Mouse (Mus musculus) hindbrain, embryonic 11.5 days (tissue): ENCODE results near the gene Mdp1. TPM values are rescaled to one million over a fixed set of nuclear protein-coding genes. Genes with fewer than 3 reads are reported as not detected.

Experiments used
- ATAC-seq: fragments of 200-750 bp; cut with Nextera tagmentation; 2 replicates; pipeline ENCODE4 v1.8.0; 2017; ENCODE audit warnings: mild to moderate bottlenecking, moderate TSS enrichment, moderate library complexity; ENCODE audit not compliant: low FRiP score
- DNase-seq: peaks from one replicate; pipeline ENCODE4 v3.0.0-alpha.2; 2015; ENCODE audit warnings: low spot score
- H3K27ac ChIP-seq: fragments of 300-500 bp; sonication (generic); 2 replicates; pipeline ENCODE4 v1.5.1; 2014; ENCODE audit warnings: mild to moderate bottlenecking, low read depth, low read length
- H3K27me3 ChIP-seq: fragments of 300-500 bp; sonication (generic); 2 replicates; pipeline ENCODE4 v1.6.1; 2014; ENCODE audit warnings: mild to moderate bottlenecking, low read length, moderate library complexity, mixed read lengths; ENCODE audit not compliant: control insufficient read depth, insufficient read depth
- H3K36me3 ChIP-seq: fragments of 300-500 bp; sonication (generic); 2 replicates; pipeline ENCODE4 v1.6.1; 2014; ENCODE audit warnings: mild to moderate bottlenecking, low read length, moderate library complexity, mixed read lengths; ENCODE audit not compliant: control insufficient read depth, insufficient read depth
- H3K4me1 ChIP-seq: fragments of 300-500 bp; sonication (generic); replicated peaks from 2 replicates; pipeline ENCODE4 v1.6.1; 2014; ENCODE audit warnings: low read length, mixed read lengths; ENCODE audit not compliant: control insufficient read depth, insufficient read depth
- H3K4me2 ChIP-seq: fragments of 300-500 bp; sonication (generic); replicated peaks from 2 replicates; pipeline ENCODE4 v1.6.1; 2014; ENCODE audit warnings: mild to moderate bottlenecking, low read depth, low read length
- H3K4me3 ChIP-seq: fragments of 300-500 bp; sonication (generic); 2 replicates; pipeline ENCODE4 v1.5.1; 2014; ENCODE audit warnings: low read depth, low read length
- H3K9ac ChIP-seq: fragments of 300-500 bp; sonication (generic); 2 replicates; pipeline ENCODE4 v1.6.1; 2014; ENCODE audit warnings: low read depth, low read length
- H3K9me3 ChIP-seq: fragments of 300-500 bp; sonication (generic); 2 replicates; pipeline ENCODE4 v1.6.1; 2016; ENCODE audit warnings: low read length; ENCODE audit not compliant: control insufficient read depth
- WGBS: fragments of 180-500 bp; shearing (Covaris S2); extraction: QIAGEN DNeasy Blood & Tissue Kit; methylation state at CpG from one replicate; pipeline ENCODE4 v1.1.7; 2014; 5-methylcytosine and 5-hydroxymethylcytosine counted together
- polyA plus RNA-seq: library from polyadenylated mRNA; unstranded; fragments of >200 nt; fragmentation: Nextera tagmentation; extraction: Ambion mirVana; gene quantifications from 2 replicates; pipeline ENCODE4 v1.2.1, GENCODE M21; 2014

Gene Mdp1
- polyA plus RNA-seq, 1 experiment from 2014 or later: 70.2 TPM

GRCm38 (mm10) chr14:55681160-55682117 lies 21.1 kb upstream of the Mdp1 start, which contains the start of gene Tinf2:
Tinf2 (minus strand) TSS chr14:55681820.
- Histone ChIP-seq H3K9me3 (no peaks in the 10 kb centered on the region), H3K4me2 (peak within 1 kb of the TSS; percentile 74), H3K27me3 (no peaks in the 10 kb centered on the region), H3K27ac (no peak within 1 kb of the TSS), H3K36me3 (peaks cover 3% of the 10 kb centered on the region; the same call in 1 of the 2 replicates), H3K9ac (peak within 1 kb of the TSS; percentile 71), H3K4me3 (peak within 1 kb of the TSS; percentile 74), H3K4me1 (no peaks in the 10 kb centered on the region)
- WGBS: under 1% methylated on average over 66 of the region's 66 CpGs
- DNase-seq: peak; percentile 98
- ATAC-seq: peak; percentile 99

GRCm38 (mm10) chr14:55677615-55678014 lies 17.3 kb upstream of the Mdp1 start:
- no peaks in the 10 kb centered on the region for H3K27me3 ChIP-seq
- H3K36me3 ChIP-seq: peaks cover 3% of the 10 kb centered on the region; the same call in 1 of the 2 replicates
- WGBS: 85% methylated on average over 4 of the region's 4 CpGs
- H3K9ac ChIP-seq: no peak overlapping the region
- H3K9me3 ChIP-seq: no peaks in the 10 kb centered on the region
- H3K4me3 ChIP-seq: no peak overlapping the region
- DNase-seq (no peak), ATAC-seq (no peak)
- no peaks in the 10 kb centered on the region for H3K4me1 ChIP-seq
- no peak overlapping the region for H3K4me2 ChIP-seq
- no peak overlapping the region for H3K27ac ChIP-seq

GRCm38 (mm10) chr14:55672741-55673060 lies 12.4 kb upstream of the Mdp1 start:
- DNase-seq: no peak
- Histone ChIP-seq H3K9ac (peak overlapping the region; percentile 71), H3K27me3 (no peaks in the 10 kb centered on the region), H3K4me3 (peak overlapping the region; percentile 75), H3K4me2 (peak overlapping the region; percentile 90), H3K36me3 (peaks cover 3% of the 10 kb centered on the region; the same call in 1 of the 2 replicates), H3K27ac (no peak overlapping the region), H3K4me1 (peaks cover 6% of the 10 kb centered on the region; the same call in 1 of the 2 replicates), H3K9me3 (no peaks in the 10 kb centered on the region)
- no peak for ATAC-seq
- WGBS: 82% methylated on average over 7 of the region's 7 CpGs

GRCm38 (mm10) chr14:55671833-55672740 lies 11.8 kb upstream of the Mdp1 start, which contains the start of the genes Gmpr2 and Nedd8:
Gmpr2 (plus strand) TSS chr14:55671941.
Nedd8 (minus strand) TSS chr14:55672124.
- under 1% methylated on average over 38 of the region's 38 CpGs for WGBS
- H3K27ac ChIP-seq: peak within 1 kb of the TSS; percentile 82
- H3K36me3 ChIP-seq: peaks cover 3% of the 10 kb centered on the region; the same call in 1 of the 2 replicates
- H3K4me2 ChIP-seq: peak within 1 kb of the TSS; percentile 90
- no peaks in the 10 kb centered on the region for H3K9me3 ChIP-seq
- ATAC-seq (peak; percentile 98), DNase-seq (peak; percentile 87)
- peaks cover 6% of the 10 kb centered on the region; the same call in 1 of the 2 replicates for H3K4me1 ChIP-seq
- peak within 1 kb of the TSS; percentile 75 for H3K4me3 ChIP-seq
- peak within 1 kb of the TSS; percentile 71 for H3K9ac ChIP-seq
- H3K27me3 ChIP-seq: no peaks in the 10 kb centered on the region

GRCm38 (mm10) chr14:55671486-55671832 lies 11.2 kb upstream of the Mdp1 start:
- Histone ChIP-seq H3K36me3 (no peaks in the 10 kb centered on the region), H3K4me2 (peak overlapping the region; percentile 90), H3K9ac (peak overlapping the region; percentile 71), H3K9me3 (no peaks in the 10 kb centered on the region), H3K27me3 (no peaks in the 10 kb centered on the region), H3K27ac (peak overlapping the region; percentile 82), H3K4me3 (peak overlapping the region; percentile 75), H3K4me1 (peaks cover 6% of the 10 kb centered on the region; the same call in 1 of the 2 replicates)
- ATAC-seq (peak; percentile 74), DNase-seq (no peak)
- under 1% methylated on average over 12 of the region's 12 CpGs for WGBS

- Histone ChIP-seq H3K9me3 (no peaks in the 10 kb centered on the region), H3K4me2 (no peak overlapping the region), H3K27ac (0 out of 2 replicates have a peak overlapping the region, but pooled peaks have one; percentile 6), H3K36me3 (no peaks in the 10 kb centered on the region; the same call in 1 of the 2 replicates), H3K9ac (no peak overlapping the region), H3K27me3 (no peaks in the 10 kb centered on the region), H3K4me1 (no peaks in the 10 kb centered on the region), H3K4me3 (peak overlapping the region; percentile 37; the same call in 1 of the 2 replicates)
- DNase-seq (no peak), ATAC-seq (peak; percentile 36)
- 50% methylated on average over 2 of the region's 2 CpGs for WGBS
These were observed 328 bp upstream of the Mdp1 start for GRCm38 (mm10) chr14:55660636-55661035.

- Histone ChIP-seq H3K9me3 (no peaks in the 10 kb centered on the region), H3K4me3 (no peak overlapping the region), H3K4me1 (no peaks in the 10 kb centered on the region), H3K27me3 (no peaks in the 10 kb centered on the region), H3K9ac (no peak overlapping the region), H3K36me3 (no peaks in the 10 kb centered on the region; the same call in 1 of the 2 replicates), H3K4me2 (no peak overlapping the region), H3K27ac (no peak overlapping the region)
- no peak for ATAC-seq
- no peak for DNase-seq
- 89% methylated on average over 5 of the region's 5 CpGs for WGBS
These were observed 2.3 kb downstream of the Mdp1 start for GRCm38 (mm10) chr14:55658011-55658410.

- Histone ChIP-seq H3K4me2 (no peak overlapping the region), H3K9ac (no peak overlapping the region), H3K36me3 (no peaks in the 10 kb centered on the region; the same call in 1 of the 2 replicates), H3K9me3 (no peaks in the 10 kb centered on the region), H3K27me3 (no peaks in the 10 kb centered on the region), H3K4me3 (no peak overlapping the region), H3K4me1 (no peaks in the 10 kb centered on the region), H3K27ac (no peak overlapping the region)
- ATAC-seq (no peak), DNase-seq (no peak)
- whole genome bisulfite sequencing: 83% methylated on average over 3 of the region's 3 CpGs
These were observed 3.4 kb downstream of the Mdp1 start for GRCm38 (mm10) chr14:55656935-55657334.
